Mouse (Mus musculus) brain, embryonic 14.5 days (tissue): Measurements from ENCODE around the gene Gm49776.

Source experiments
- CTCF ChIP-seq: fragments of 200-500 bp; IDR thresholded peaks from 2 replicates; pipeline ENCODE4 v1.5.1; 2012; ENCODE audit warnings: inconsistent platforms, mild to moderate bottlenecking, moderate library complexity, borderline replicate concordance; ENCODE audit not compliant: insufficient read depth, insufficient read length; ENCODE audit errors: extremely low read depth
- POLR2A ChIP-seq: fragments of 200-500 bp; IDR thresholded peaks from 2 replicates; pipeline ENCODE4 v1.6.1; 2012; ENCODE audit warnings: mild to moderate bottlenecking, inconsistent platforms, borderline replicate concordance; ENCODE audit not compliant: poor library complexity, insufficient read depth, insufficient read length, severe bottlenecking; ENCODE audit errors: extremely low read depth

DNA sequence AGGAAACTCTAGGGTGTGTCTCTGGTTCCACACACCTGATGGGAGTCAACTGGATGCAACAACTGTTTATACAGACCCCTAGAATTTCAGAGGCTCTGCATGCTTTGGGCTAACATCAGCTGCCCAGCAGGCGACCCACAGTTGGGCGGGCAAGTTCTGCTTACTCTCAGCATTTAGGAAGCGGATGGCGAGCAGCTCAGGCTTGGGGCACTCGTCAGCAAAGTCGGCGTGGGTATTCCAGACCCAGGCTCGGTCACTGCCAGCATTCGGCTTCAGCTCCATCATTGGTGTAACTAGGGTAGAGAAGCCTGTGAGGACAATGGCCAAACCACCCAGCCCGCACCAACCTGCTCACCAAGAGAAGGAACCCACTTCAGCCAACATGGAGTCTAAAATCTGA is 16.5 kb downstream of the Gm49776 start:
- TF ChIP-seq POLR2A (no peak), CTCF (no peak)
